Mouse (Mus musculus) kidney, postnatal 14 days (tissue): ENCODE measurements around the gene Dapl1.

Source experiments
- DNase-seq: peaks from one replicate; pipeline ENCODE4 v3.0.0; 2022; ENCODE audit warnings: mixed read lengths

Gene Dapl1

DNA sequence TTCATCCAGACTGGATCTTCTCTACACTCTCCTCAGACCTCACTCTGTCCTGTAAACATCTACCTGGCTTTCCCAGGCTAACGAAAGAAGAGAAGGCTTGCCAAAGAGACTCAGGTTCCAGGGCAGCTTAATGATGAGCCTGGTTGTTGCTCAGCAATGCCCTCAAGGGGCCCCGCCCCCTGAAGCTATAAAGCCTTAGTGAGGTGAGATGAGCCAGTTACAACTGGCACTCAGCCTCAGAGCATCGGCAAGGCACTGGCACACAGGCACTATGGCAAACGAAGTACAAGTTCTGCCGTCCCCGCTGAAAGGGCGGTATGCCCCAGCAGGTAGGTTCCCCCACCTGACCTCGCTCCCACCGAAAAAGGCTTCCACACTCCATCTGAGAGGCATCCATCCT, at the start of gene Dapl1:
TSS of gene Dapl1 (plus strand) at position 216 of the 400 bp plus-strand sequence.
- peak; percentile 72 for DNase-seq

DNA sequence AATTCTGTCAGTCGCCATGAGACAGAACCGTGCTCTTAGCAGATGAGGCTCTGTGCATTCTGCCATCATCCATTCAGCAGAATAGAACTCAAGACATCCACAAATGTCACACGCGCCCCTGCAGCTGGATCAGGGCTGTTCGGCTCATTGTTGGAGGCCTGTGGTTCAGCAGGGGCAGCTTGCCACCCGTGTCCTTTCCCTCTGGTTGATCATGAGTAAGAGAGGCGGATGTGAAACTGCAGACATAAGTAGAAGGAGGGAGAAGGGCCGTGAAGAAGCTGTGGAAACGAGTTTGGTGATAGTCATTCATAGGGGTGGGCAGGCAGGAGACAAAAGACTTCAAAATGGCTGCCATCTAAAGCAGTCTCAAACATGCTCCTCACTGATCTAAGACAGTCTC, 49.6 kb upstream of the Dapl1 start:
- DNase-seq, result no peak

GRCm38 (mm10) chr2:59437684-59438393, 46.6 kb upstream of the Dapl1 start:
- DNase-seq, result peak; percentile 91

DNA sequence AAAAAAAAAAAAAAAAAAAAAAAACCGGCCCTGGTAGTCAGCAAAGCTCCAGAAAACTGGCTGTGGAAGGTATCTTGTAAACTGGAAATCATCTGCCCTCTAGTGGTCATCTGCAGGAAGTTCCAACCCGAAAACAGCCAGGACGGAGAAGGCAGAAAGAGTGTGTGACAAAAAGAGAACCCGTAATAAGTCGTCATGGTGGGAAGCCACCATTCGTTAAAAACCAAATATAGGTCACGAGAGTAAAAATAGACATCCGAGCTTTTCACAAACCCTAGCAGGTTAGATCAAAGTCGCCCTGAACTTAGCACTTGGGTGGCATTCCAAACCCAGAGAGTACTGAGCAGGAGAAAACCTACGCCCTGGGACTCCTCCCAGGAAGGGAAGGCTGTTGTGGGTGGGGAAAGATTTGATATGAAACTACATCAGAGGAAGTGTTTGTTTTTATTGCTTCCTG, 45.9 kb upstream of the Dapl1 start:
- DNase-seq, result peak; percentile 79

DNA sequence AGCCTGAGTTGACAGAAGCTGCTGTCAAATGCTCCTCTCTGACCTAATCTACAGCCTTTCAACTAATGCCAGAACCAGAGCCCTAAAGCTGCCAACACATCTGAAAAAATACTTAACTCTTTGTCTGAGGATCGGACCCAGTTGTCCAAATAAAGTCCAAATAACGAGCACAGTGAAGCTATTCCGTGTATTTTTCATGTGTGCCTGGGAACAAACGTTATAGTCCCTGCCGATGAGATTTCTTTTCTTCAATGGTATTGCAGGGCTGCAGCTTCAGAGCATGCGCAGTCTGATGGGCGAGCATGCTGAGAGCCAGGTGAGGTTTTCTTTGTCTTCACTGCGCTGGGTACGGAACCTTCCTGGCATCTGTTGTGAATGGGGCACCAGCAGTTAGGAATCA, 44.6 kb upstream of the Dapl1 start:
- no peak for DNase-seq

GRCm38 (mm10) chr2:59440481-59440880, 44.0 kb upstream of the Dapl1 start:
- DNase-seq, result peak; percentile 76

GRCm38 (mm10) chr2:59441681-59442080, 42.8 kb upstream of the Dapl1 start:
- DNase-seq, result peak; percentile 17

GRCm38 (mm10) chr2:59446671-59447070, 37.8 kb upstream of the Dapl1 start:
- DNase-seq, result no peak

GRCm38 (mm10) chr2:59447712-59448111, 36.7 kb upstream of the Dapl1 start:
- no peak for DNase-seq

DNA sequence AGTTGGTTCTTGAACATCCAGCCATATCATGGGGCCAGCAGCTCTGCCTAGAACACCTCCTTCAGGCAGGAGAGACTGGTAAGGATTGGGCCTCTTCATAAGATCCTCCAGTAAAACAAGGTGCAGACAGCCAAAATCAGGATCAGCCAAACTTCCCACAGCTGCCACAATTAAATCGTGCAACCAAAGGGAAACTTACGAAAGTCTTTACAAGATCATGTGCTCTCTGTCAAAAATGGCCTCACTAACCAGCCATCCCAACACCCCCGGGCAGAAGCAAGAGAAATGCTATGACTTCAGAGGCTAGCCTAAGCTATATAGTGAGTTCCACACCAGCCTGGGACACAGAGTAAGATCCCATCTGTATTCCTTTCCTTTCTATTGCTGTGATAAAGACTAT, 35.9 kb upstream of the Dapl1 start:
- no peak for DNase-seq

DNA sequence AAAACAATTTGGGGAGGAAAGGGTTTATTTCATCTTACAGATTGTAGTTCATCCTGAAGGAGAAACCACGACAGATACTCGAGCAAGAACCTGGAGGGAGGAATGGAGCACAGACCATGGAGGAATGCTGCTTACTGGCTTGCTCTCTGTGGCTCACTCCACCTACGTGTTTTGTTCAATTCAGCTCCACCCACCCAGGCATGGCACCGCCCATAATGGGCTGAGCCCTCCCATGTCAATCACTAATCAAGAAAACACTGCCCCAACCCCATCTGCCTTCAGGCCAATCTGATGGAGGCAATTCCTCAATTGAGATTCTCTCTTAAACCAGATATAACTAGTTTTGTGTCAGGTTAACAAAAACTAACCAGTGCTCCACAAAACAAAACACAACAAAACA, 35.5 kb upstream of the Dapl1 start:
- no peak for DNase-seq

GRCm38 (mm10) chr2:59451675-59452074, 32.8 kb upstream of the Dapl1 start:
- DNase-seq, result no peak

GRCm38 (mm10) chr2:59452102-59452501, 32.4 kb upstream of the Dapl1 start:
- DNase-seq, result no peak

DNA sequence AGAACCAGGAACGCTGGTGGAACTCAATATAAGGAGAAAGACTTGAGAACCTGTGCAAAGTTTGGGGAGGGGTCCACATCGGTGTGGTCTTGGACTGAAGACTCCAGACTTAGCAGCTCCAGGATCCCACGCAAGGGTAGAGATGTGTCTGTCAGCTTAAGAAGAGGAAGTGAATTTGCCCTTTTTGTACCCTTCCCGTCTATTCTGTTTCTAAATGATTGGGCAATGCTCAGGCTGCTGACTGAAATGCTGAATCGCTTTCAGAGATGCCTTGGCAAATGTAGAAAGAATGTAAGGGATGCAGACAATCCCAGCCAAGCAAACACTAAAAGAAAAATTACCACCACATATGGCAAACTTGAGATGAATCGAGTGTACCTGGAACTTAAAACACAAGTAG, 22.4 kb upstream of the Dapl1 start:
- DNase-seq, result no peak

- no peak for DNase-seq
These were observed 20.8 kb upstream of the Dapl1 start for GRCm38 (mm10) chr2:59463428-59464182.

- no peak for DNase-seq
These were observed 18.8 kb upstream of the Dapl1 start for GRCm38 (mm10) chr2:59465671-59466070.

DNA sequence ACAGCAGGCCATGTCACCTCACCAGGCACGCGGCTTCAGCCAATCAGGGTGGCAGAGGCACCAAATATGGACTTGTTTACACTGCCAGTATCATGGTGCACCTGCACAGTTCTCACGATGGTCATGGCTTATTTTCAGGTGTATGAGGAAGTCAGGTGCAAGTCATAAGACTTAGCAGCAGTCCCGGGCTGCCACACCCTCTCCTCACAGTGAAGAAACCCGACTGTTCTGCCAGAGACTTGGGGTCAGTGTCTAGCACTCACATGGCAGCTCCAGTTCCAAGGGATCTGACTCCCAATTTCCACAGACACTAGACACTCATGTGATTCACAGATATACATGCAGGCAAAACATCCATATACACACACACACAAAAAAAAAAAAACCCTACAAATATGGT, 18.1 kb upstream of the Dapl1 start:
- no peak for DNase-seq

DNA sequence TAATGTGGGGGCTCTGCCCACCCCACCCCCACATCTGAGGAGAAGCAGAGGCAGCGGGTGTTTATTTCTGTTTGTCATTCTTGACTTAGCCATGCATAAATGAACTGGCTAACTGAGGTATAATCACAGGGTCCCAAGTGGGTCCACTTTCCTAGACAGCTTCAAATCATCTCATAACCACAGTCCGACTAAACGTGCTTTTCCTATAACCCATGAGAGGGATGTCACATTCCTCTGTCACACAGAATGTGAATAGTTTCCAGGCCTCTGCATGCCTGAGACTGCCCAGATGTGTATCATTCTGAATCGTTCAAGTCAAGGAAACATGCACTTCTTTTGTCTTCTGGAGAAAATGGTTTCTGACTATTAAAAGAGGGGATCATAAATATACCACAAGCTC, 17.4 kb upstream of the Dapl1 start:
- DNase-seq, result no peak

DNA sequence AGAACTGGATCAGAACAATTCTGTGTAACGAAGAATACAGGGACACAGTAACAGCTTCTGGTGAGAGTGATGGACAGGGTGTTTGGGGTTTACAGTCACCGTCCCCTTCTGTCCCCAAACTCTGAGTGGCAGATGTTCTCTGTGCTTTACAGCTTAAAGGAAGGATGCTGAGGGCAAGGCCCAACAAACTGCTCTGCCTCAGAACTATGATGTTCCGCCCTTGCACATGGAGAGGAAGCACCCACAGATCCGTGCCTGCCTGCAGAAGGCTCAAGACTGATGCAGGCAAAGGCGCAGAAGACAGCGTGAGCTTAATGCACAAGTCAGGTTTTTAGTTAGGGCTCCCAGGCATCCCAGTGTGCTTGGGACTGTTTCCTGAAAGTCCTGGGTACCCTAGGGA, 16.5 kb upstream of the Dapl1 start:
- no peak for DNase-seq

DNA sequence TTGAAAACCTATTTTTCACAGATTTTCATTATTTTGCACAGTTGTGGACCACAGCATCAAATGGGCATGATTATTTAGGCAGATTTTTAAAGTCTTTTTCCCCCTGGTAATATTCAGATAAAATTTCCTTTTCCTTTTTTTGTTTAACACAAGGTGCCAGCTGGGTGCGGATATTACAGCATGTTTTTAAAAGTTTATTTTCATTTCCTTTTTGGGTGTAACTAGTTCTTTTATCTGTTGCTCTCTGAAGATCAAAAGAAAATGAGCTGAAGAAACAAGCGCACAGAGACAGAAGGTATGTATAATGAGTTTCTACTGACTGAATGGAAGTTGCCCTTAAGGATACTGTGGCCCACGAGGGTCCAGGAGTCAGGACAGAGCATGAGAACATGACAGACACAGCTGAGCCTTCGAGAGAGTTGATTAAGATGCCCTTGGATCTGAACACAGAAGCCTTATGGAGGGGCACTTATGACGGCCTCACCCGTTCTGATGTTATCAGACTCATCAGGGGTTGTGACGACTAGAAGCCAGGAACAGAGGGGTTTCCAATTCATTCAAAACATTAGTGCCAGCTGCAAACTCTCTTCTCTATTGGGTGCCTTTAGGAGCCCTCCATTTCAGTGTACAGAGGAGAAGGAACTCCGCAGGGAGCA, 14.7 kb upstream of the Dapl1 start:
- no peak for DNase-seq

DNA sequence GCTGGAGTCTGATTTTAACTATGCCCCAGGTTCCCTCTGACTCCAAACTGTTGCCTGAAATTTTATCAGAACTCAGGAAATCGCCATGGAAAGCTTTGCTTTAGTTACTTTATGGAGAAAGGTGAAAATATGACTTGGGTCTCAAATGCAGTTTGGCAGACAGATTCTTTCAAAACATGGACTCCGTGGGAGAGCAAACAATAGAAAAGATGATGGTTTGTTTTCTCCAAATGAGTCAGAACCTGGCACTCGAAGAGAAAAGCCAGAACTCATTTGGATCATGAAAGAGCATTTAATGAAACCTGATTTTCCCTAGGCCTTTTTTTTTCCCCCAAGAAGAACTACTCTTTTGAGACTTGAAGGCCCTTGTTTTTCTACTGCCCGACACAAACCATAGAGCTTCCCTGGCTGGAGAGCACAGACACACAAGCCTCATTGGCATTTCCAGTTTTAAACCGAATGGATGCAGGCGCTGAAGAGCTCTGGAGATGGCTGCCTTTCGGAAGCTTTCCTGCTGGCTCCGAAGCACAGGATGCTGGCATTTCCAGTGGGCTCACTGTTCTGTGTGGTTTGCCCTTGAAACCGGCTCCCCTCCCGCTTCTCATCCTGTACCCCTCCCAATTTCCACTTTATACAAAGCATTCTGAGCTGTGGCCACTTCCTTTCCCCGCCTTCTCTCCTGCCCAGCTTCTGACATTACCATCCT, 14.0 kb upstream of the Dapl1 start:
- peak; percentile 41 for DNase-seq

- DNase-seq, result peak; percentile 10
These were observed 13.2 kb upstream of the Dapl1 start for GRCm38 (mm10) chr2:59471051-59471948.
